Mouse (Mus musculus): ENCODE measurements around the gene Tead3.

DNA sequence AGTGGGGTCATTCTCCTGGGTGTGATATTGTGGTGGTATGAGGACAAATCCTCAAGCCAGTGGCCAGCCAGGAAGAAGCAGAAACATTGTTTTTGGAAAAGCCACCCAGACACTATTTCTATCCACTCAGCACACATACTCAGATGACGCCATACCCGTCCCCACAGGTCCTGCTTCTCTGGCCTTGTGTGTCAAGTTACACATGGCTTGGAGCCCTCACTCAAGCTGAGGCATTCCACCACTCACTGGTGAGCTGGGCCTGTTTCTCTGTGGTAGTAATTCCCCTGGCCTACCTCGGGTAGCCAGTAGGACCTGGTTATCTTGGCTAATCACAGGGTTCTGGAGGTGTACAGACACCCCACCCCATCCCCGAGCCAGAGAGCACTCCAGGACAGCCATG, 56.9 kb downstream of the Tead3 start:
- TF ChIP-seq CTCF (conservative IDR thresholded peaks at IDR 0.05; ENCODE audit: low read length) (no peak), POU5F1 (IDR thresholded peaks at IDR 0.05; ENCODE audit: borderline replicate concordance, low read length) (no peak)
